Mouse (Mus musculus) adrenal gland, adult (tissue): ENCODE results near the gene Btla.

Experiments used
- DNase-seq, 2 experiments: peaks; one replicate each; pipeline ENCODE4 v3.0.0; 2022 to 2023; ENCODE audit warnings: low spot score in 1 of 2; ENCODE audit not compliant: inconsistent age in 2 of 2

The Btla gene

DNA sequence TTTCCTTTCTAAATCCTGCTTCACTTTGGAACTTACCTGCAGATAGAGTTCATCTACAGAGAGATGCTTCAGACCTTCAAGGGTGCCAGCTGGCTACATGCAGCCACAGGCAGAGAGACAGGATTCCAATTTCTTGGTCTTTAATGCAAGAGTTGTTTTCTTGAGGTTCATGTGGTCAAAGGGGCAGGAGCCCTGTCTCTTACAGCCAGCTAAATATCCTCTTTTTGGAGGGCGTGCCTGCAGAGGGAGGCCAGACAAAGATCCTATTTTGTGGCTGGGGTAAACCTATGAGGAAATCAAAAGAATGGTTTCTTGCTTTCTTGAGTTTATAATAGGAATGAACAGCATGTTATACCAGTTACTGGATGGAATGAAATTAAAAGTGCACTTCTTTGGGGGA lies 33.5 kb downstream of the Btla start:
- DNase-seq = no peak

- peak; percentile 27 to 63 for DNase-seq
Observed at GRCm38 (mm10) chr16:45259663-45260062, 35.5 kb downstream of the Btla start.

DNA sequence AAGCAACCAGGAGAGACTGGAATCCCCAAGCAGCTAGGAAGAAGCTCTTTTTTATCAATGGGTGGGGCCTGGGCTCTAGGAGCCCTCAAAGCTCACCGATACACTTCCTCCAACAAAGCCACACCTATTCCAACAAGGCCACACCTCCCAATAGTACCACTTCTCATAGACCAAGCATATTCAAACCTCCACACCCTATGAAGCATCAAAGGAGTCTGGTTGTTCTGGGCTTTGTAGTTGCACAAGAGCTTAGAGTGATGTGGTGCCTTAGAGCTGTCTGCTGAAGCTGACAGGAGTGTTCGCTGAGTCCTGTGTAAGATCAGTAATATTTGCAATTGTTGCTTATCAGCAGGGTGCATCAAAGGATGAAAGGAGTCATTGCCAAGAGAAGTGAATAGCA lies 37.2 kb downstream of the Btla start:
- no peak for DNase-seq

DNA sequence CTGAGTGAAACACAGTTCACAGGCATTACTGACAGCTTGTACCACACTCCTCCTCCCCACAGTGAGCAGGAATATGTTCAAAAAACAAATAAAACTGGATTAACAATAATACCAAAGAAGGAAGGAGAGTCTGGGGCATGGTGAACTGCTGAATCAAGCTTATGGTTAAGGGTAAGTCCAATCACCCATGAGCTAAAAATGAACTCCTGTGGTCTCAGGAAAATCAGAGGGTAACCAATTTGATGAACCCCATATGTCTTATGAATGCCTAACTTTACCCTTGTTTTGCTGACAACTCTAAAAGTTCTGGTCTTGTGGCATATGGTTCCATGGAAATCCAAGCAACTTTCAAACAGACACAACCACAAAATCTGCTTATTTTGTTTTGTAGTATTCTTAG lies 37.9 kb downstream of the Btla start:
- no peak for DNase-seq

- DNase-seq = peak in 1 of 2 experiments; percentile 59
Observed at GRCm38 (mm10) chr16:45269886-45270285, 45.8 kb downstream of the Btla start.

- peak in 1 of 2 experiments; percentile 38 for DNase-seq
Observed at GRCm38 (mm10) chr16:45283093-45283492, 59.0 kb downstream of the Btla start.

- DNase-seq = no peak
Observed at GRCm38 (mm10) chr16:45297806-45298205, 73.7 kb downstream of the Btla start.
